Mouse (Mus musculus): ENCODE data around the gene Insig1.

Gene Insig1

DNA sequence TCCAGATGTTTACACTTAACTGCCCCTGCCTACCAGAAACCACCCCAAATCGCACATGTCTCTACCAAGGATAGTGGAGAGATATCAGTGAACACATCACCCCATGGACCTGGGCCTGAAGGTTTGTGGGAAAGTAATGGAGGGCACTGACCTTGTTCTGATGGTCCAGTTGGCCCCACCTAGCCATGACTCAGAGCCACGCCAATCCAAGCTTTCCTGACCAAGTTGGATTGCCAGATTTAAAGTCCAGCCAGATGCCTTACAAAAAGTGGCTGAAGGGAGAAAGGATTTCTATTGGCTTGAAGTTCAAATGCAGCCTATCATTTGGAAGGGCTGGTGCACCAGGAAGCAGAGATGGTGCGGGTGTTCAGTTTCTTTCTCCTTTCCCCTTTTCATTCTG lies 24.2 kb upstream of the Insig1 start:
- TF ChIP-seq GATA4 (IDR thresholded peaks at IDR 0.05; ENCODE audit: insufficient replicate concordance, low read length), result peak; percentile 39; the same call in 1 of the 2 replicates

DNA sequence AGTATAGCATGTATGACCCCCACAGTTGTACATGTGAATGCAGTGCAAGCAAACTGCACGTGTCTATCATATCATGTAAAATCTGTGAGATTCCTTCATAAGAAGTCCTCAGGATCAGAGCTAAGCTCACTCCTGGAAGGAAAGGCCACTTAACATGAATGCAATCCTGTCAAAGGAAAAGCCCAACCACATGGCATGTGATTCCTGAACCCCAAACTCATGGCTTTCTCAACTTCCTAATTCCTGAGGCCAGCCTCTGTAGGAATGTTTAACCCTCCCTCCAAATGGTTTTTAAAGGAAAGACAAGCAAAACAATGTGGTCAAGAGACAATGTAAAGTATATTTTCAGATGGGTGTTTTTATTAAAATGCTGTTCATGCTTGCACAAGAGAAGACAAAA lies 23.2 kb upstream of the Insig1 start:
- TF ChIP-seq GATA4 (IDR thresholded peaks at IDR 0.05; ENCODE audit: insufficient replicate concordance, low read length), result no peak

DNA sequence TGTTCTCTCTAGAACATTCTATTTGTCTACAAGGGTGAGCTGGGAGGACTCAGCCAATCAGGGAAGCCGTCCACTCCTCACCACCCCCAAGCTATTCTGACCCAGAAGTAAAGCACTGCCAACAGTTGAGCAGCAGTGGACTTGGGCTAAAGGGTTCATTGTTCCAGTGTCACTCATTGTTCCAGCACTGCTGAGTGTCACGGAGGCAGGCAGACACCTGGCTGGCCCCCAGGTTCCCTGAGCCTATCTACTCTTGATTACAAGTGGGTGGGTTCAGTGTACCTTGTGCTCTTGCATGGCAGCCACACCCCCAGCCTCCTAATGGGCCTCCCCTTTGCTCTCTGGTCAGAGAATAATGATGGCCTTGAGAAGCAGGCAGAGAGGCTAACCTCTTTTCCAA lies 15.7 kb upstream of the Insig1 start:
- TF ChIP-seq GATA4 (IDR thresholded peaks at IDR 0.05; ENCODE audit: insufficient replicate concordance, low read length), result peak; percentile 10; the same call in 1 of the 2 replicates

DNA sequence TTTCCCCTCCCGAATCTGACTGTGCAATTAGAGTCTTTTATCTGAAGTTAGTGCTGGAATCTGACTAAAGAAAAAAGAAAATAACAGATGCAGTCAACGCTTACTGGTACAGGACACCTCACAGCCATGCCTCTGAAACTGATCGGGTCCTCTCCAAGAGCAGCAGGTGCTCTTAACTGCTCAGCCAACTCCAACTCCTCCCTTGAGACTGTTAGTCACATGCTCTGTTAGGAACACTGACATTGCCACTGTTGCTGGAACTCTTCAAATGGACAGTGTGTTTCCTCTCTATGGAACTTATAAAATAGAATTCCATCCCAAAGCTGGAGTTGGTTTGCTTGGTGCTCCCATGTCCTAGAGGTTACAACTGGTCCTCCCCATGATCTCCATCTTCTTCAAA lies 14.3 kb upstream of the Insig1 start:
- no peak for TF ChIP-seq GATA4 (IDR thresholded peaks at IDR 0.05; ENCODE audit: insufficient replicate concordance, low read length)

DNA sequence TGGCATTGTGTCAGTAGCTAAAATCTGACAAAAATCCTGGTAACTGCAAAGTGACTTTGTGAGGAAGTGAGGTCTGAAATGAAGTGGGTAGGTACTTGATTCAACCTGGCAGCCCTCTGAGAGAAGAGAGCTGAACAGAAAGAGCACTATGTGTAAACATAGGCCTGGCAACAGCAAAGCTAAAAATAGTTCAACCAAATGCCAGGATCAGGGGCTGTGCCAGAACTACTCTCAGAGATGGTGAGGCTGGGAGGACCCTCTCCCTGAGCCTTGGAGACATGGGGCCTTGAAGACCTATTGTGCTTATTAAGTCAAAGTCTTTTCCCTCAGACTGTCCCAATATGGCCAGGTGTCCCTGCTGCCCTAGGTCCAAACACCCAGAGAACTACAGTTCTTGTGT lies 10.7 kb upstream of the Insig1 start:
- no peak for TF ChIP-seq GATA4 (IDR thresholded peaks at IDR 0.05; ENCODE audit: insufficient replicate concordance, low read length)

DNA sequence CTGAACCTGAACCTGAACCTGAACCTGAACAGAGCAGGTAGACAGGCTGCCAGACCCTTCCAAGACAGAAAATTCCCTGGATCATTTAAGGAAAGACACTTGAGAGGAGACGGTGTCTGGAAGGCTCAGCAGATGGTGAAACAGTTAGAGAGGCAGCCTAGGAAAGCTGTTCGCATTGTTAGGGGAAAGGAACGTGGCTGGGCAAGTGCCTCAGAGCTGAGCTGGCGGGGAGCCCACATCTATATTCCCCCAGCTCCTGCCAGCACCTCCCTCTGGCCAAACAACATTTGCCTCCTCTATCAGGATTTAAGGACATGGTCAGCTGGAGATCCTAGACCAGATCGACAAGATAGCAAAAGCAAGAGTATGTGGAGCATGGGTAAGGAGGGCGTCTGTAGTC lies 10.2 kb upstream of the Insig1 start:
- TF ChIP-seq GATA4 (IDR thresholded peaks at IDR 0.05; ENCODE audit: insufficient replicate concordance, low read length), result no peak

DNA sequence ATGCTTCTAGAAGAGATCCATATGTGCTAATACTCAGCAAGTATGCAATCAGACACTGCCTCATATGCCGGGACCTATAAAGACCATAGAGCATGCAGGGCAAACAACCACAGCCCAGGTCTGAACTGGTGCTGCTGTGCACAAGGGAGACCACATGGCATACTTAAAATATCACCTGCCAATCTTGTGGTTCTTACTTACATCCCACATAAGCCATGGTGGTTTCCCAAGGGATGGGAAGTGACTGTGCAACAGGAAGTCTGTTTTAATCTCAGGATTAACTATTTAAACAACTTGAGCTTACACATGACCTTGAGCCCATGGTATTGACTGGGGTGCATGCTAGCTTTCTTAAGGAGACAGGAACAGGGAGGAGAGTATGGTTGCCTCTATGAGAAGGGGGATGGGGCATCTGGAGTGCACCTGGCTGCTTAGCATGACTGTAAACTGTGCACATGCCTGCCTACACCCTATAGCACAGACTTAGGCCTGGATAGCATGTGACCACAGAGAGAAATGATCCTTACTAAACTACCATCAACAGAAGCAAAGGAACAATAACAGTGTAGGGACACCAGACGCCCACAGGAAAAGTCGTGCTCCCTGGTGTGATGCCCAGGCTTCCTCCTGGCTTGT lies 7.1 kb upstream of the Insig1 start:
- TF ChIP-seq GATA4 (IDR thresholded peaks at IDR 0.05; ENCODE audit: insufficient replicate concordance, low read length), result no peak

DNA sequence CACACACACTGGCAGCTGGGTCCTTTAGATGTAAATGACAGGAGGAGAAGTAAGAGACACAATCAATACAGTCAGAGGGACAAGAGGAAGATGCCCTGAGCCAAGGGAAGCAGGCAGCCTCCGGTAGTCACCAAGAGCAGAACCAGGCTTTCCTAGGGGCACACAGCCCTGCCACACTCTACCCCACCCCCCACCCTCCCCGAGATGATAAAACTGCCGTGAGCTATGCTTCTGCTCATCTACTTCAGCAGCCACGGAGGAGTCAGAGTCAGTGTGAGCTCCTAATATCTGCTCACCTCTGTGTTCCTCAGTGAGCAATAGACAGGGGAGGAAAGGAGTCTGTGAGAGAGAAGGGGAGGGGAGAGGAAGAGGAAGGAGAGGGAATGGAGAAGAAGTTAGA lies 5.9 kb upstream of the Insig1 start:
- no peak for TF ChIP-seq GATA4 (IDR thresholded peaks at IDR 0.05; ENCODE audit: insufficient replicate concordance, low read length)

DNA sequence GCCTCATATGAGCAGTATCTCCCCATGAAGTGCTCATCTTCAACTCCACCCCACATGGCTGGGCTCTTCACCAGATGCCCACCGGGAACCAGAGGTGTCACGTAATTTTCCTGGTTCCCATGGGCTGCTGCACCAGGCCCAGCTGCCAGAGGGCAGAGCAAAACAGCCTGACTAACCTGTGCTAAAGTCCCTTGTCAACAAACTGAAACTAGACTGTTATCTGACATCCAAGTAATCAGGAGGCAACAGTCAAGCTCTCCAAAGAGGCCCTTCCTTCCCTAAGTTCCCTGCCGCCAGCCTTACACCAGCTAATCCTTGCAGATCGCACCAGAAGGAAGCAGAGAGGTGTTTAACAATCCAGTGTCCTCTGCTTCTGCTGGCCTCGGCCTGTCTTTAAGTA lies 4.9 kb upstream of the Insig1 start:
- TF ChIP-seq GATA4 (IDR thresholded peaks at IDR 0.05; ENCODE audit: insufficient replicate concordance, low read length), result no peak

DNA sequence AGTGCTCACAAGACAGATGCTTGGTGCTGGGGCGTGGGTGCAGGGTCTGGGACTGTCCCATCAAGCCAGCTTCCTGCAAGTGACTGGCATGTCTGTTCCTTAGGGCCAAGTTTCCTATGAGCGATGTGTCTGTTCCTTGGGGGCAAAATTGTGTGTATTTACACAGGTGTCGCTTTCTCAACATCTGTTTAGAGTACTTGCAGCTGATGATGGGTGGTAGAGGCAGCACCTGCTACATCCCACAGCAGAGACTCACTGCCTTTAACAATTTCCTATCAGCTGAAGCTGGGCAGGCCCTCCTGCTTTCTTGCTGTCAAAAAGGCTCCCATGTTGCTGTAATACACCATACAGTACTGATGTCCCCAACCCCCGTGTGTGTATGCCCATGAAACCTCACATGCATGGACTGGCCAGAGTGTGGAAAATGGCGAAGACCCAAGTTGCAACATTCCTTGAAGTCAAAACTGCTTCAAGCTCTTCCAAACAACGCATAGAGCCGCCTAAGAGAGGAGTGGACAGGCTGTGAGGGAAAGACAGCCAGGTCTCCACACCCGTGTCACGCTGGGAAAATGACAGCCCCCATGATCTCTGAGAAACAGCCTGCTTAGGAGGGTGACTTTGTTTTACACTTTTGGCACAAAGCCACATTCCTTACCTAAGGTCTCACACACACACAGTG lies 875 bp upstream of the Insig1 start:
- no peak for TF ChIP-seq GATA4 (IDR thresholded peaks at IDR 0.05; ENCODE audit: insufficient replicate concordance, low read length)

DNA sequence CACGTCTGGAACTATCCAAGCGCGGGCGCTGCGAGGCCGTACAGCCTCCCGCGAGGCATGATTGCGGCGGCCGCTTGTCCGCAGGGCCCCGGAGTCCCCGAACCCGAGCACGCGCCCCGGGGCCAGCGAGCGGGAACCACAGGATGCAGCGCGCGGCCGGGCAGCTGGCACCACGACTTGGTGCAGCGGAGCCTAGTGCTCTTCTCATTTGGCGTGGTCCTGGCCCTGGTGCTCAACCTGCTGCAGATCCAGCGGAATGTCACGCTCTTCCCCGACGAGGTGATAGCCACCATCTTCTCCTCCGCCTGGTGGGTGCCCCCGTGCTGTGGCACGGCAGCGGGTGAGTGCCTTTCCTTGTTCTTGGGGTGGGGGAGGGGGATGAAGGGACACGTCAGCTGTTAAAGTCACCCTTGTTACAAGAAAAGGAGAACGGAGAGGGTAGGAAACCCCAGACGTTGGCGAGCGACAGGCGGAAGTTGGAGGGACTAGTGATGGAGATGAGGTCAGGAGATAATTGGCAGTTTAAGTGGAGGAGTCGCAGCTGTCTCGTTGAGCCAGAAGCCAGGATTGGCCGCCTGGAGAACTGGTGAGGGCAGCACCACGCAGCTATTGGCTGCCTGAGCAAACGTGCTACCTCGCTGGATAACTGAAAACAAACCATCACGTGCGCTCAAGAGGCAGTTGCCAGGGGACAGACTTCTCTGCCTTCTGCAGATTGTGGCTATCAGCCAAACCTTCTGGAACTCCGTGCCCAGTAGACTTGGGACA lies 477 bp downstream of the Insig1 start:
- TF ChIP-seq GATA4 (IDR thresholded peaks at IDR 0.05; ENCODE audit: insufficient replicate concordance, low read length), result peak; percentile 90

DNA sequence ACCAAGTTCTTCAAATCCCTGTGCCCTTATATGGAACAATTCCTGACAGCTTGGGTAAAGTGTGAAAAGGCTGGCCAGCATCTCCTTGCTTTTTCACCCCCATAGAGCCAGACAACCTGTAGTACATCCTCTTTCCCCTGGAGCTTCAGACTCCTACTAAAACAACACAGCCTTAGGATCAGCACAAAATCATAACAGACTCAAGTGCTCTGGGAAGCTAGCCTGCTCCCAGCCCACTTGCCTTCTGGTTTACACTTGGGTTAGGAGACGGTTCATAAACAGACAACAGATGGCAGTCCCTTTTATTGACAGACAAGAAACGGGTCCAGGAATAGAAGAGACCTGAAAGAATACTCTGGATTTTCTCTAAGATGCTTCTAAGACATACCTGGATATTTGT lies 8.3 kb downstream of the Insig1 start:
- TF ChIP-seq GATA4 (IDR thresholded peaks at IDR 0.05; ENCODE audit: insufficient replicate concordance, low read length), result no peak

DNA sequence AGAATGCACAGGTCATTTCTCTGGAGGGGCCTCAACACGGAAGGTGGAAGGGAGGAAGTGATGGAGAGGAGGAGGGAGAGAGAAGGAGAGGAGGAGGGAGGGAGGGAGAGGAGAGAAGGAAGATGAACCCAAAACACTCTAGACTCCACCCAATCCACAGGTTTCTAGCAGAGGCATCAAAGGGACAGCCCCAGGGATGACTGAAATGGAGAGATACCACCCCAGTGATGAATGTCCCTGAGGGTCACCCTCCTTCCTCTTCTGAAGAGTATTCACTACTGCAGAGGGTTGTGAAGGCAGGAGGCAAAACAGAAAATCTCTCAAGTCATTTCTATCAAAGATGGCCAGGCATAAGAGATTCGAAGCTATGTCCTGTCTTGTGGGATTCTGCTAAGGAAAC lies 10.0 kb downstream of the Insig1 start:
- TF ChIP-seq GATA4 (IDR thresholded peaks at IDR 0.05; ENCODE audit: insufficient replicate concordance, low read length), result no peak

DNA sequence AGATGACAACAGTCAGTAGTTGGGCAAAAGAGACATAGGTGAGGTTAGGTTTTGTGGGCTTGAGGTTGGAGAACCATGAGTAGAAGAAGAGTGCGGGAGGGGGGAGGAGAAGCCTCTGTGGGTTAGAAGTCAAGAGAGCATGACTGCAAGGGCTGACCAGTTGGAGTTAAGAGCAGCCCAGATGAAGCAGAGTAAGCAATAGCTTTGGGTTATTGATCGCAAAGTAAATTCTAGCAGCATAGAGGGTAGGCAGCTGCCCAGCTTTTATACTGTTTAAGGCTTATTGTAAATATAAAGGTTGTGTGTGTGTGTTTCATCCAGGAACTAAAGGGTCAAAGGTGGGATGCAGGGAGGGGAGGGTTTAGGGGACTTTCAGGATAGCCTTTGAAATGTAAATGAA lies 10.7 kb downstream of the Insig1 start:
- TF ChIP-seq GATA4 (IDR thresholded peaks at IDR 0.05; ENCODE audit: insufficient replicate concordance, low read length), result no peak

DNA sequence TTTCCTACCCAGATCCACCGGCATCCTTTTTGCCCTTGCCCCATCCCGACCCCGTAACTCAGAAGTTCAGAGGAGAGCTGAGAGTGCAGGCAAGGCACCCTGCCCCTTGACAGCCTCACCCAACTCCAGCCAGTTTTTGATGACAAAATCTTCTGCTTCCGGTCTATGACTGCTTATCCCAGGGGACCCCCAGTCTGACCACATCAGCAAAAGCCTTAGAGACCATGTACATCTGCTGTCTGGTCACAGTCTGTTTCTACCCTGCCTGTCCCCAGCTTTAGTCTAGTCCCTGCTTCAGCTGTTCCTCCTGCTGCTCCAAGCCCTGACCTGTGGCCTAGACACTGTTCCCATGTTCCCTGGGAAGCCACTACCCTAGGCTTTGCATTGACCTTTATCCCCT lies 11.1 kb downstream of the Insig1 start:
- TF ChIP-seq GATA4 (IDR thresholded peaks at IDR 0.05; ENCODE audit: insufficient replicate concordance, low read length), result no peak

DNA sequence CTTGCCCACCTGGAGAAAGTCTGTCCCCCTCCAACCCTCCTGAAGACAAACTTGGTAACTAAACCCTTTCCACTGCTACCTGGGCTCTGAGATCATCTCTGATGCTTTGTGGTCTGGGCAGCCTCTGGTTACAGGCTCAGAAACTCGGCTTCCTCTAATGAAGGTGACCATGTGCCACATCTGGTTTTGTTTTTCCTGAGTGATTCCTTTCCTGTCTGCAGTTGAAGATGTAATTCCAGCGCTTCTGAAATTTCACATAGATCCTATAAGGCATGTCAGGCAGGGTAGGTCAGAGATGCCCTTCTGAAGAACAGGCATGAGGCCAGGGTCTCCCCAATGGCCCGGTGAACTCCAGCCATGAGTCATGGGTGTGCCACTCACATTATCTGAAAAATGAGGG lies 11.6 kb downstream of the Insig1 start:
- no peak for TF ChIP-seq GATA4 (IDR thresholded peaks at IDR 0.05; ENCODE audit: insufficient replicate concordance, low read length)

Data from liver, adult (tissue).